Mouse (Mus musculus): Measurements from ENCODE around the gene Il17d. TPM values are rescaled to one million over a fixed set of nuclear protein-coding genes. Genes with fewer than 3 reads are reported as not detected.

Gene Il17d
- polyA plus RNA-seq, 1 experiment, result not detected

GRCm38 (mm10) chr14:57517001-57517400, 7.6 kb upstream of the Il17d start:
- Histone ChIP-seq H3K4me1 (ENCODE audit: control insufficient read depth, insufficient read depth, low read length) (peaks cover 4% of the 10 kb centered on the region; the same call in 1 of the 2 replicates), H3K4me3 (ENCODE audit: insufficient read depth, low read depth, low read length) (no peak overlapping the region), H3K27ac (ENCODE audit: insufficient read depth, low read depth, low read length) (peak overlapping the region; percentile 83)
- 51% methylated on average over 7 of the region's 7 CpGs for WGBS
- TF ChIP-seq POLR2A (IDR thresholded peaks at IDR 0.05; ENCODE audit: insufficient read depth, low read depth, low read length), result no peak
- no peak for TF ChIP-seq CTCF (IDR thresholded peaks at IDR 0.05; ENCODE audit: insufficient read depth, low read depth, low read length)

GRCm38 (mm10) chr14:57523762-57524161, 815 bp upstream of the Il17d start:
- H3K27ac ChIP-seq (ENCODE audit: insufficient read depth, low read depth, low read length), result no peak overlapping the region
- peaks cover 15% of the 10 kb centered on the region for H3K4me1 ChIP-seq (ENCODE audit: control insufficient read depth, insufficient read depth, low read length)
- no peak overlapping the region for H3K4me3 ChIP-seq (ENCODE audit: insufficient read depth, low read depth, low read length)
- TF ChIP-seq CTCF (IDR thresholded peaks at IDR 0.05; ENCODE audit: insufficient read depth, low read depth, low read length), result no peak
- no peak for TF ChIP-seq POLR2A (IDR thresholded peaks at IDR 0.05; ENCODE audit: insufficient read depth, low read depth, low read length)
- 43% methylated on average over 9 of the region's 9 CpGs for WGBS

GRCm38 (mm10) chr14:57525388-57526049, 942 bp downstream of the Il17d start:
- 0 out of 2 replicates have a peak, but pooled peaks have one; percentile 6 for TF ChIP-seq POLR2A (IDR thresholded peaks at IDR 0.05; ENCODE audit: insufficient read depth, low read depth, low read length)
- TF ChIP-seq CTCF (IDR thresholded peaks at IDR 0.05; ENCODE audit: insufficient read depth, low read depth, low read length), result no peak
- Histone ChIP-seq H3K27ac (ENCODE audit: insufficient read depth, low read depth, low read length) (no peak overlapping the region), H3K4me3 (ENCODE audit: insufficient read depth, low read depth, low read length) (peak overlapping the region; percentile 97), H3K4me1 (ENCODE audit: control insufficient read depth, insufficient read depth, low read length) (peaks cover 25% of the 10 kb centered on the region)
- WGBS, result 3% methylated on average over 54 of the region's 60 CpGs

- H3K27ac ChIP-seq (ENCODE audit: insufficient read depth, low read depth, low read length), result no peak overlapping the region
- WGBS, result 47% methylated on average over 10 of the region's 10 CpGs
- TF ChIP-seq CTCF (IDR thresholded peaks at IDR 0.05; ENCODE audit: insufficient read depth, low read depth, low read length), result no peak
- TF ChIP-seq POLR2A (IDR thresholded peaks at IDR 0.05; ENCODE audit: insufficient read depth, low read depth, low read length), result no peak
- peak overlapping the region; percentile 97 for H3K4me3 ChIP-seq (ENCODE audit: insufficient read depth, low read depth, low read length)
- H3K4me1 ChIP-seq (ENCODE audit: control insufficient read depth, insufficient read depth, low read length), result peaks cover 25% of the 10 kb centered on the region
Observed at GRCm38 (mm10) chr14:57526050-57526623, 1.6 kb downstream of the Il17d start.

- no peak overlapping the region for H3K27ac ChIP-seq (ENCODE audit: insufficient read depth, low read depth, low read length)
- peaks cover 25% of the 10 kb centered on the region for H3K4me1 ChIP-seq (ENCODE audit: control insufficient read depth, insufficient read depth, low read length)
- TF ChIP-seq POLR2A (IDR thresholded peaks at IDR 0.05; ENCODE audit: insufficient read depth, low read depth, low read length), result no peak
- TF ChIP-seq CTCF (IDR thresholded peaks at IDR 0.05; ENCODE audit: insufficient read depth, low read depth, low read length), result no peak
- no peak overlapping the region for H3K4me3 ChIP-seq (ENCODE audit: insufficient read depth, low read depth, low read length)
- 45% methylated on average over 7 of the region's 7 CpGs for WGBS
Observed at GRCm38 (mm10) chr14:57527122-57527521, 2.5 kb downstream of the Il17d start.

- H3K27ac ChIP-seq (ENCODE audit: insufficient read depth, low read depth, low read length), result 0 out of 2 replicates have a peak overlapping the region, but pooled peaks have one; percentile 21
- no peak overlapping the region for H3K4me3 ChIP-seq (ENCODE audit: insufficient read depth, low read depth, low read length)
- peaks cover 25% of the 10 kb centered on the region for H3K4me1 ChIP-seq (ENCODE audit: control insufficient read depth, insufficient read depth, low read length)
- TF ChIP-seq CTCF (IDR thresholded peaks at IDR 0.05; ENCODE audit: insufficient read depth, low read depth, low read length), result no peak
- no peak for TF ChIP-seq POLR2A (IDR thresholded peaks at IDR 0.05; ENCODE audit: insufficient read depth, low read depth, low read length)
- WGBS, result 59% methylated on average over 2 of the region's 2 CpGs
Observed at GRCm38 (mm10) chr14:57527598-57527997, 3.0 kb downstream of the Il17d start.

GRCm38 (mm10) chr14:57529086-57529785, 4.7 kb downstream of the Il17d start:
- Histone ChIP-seq H3K4me1 (ENCODE audit: control insufficient read depth, insufficient read depth, low read length) (peaks cover 30% of the 10 kb centered on the region), H3K4me3 (ENCODE audit: insufficient read depth, low read depth, low read length) (no peak overlapping the region), H3K27ac (ENCODE audit: insufficient read depth, low read depth, low read length) (peak overlapping the region; percentile 91)
- TF ChIP-seq CTCF (IDR thresholded peaks at IDR 0.05; ENCODE audit: insufficient read depth, low read depth, low read length), result no peak
- no peak for TF ChIP-seq POLR2A (IDR thresholded peaks at IDR 0.05; ENCODE audit: insufficient read depth, low read depth, low read length)
- WGBS, result 18% methylated on average over 10 of the region's 10 CpGs

GRCm38 (mm10) chr14:57529786-57530515, 5.4 kb downstream of the Il17d start:
- peak overlapping the region; percentile 91 for H3K27ac ChIP-seq (ENCODE audit: insufficient read depth, low read depth, low read length)
- WGBS, result 53% methylated on average over 5 of the region's 5 CpGs
- H3K4me3 ChIP-seq (ENCODE audit: insufficient read depth, low read depth, low read length), result no peak overlapping the region
- TF ChIP-seq CTCF (IDR thresholded peaks at IDR 0.05; ENCODE audit: insufficient read depth, low read depth, low read length) (no peak), POLR2A (IDR thresholded peaks at IDR 0.05; ENCODE audit: insufficient read depth, low read depth, low read length) (no peak)
- peaks cover 38% of the 10 kb centered on the region for H3K4me1 ChIP-seq (ENCODE audit: control insufficient read depth, insufficient read depth, low read length)
